Mouse (Mus musculus) MEL (cell line): ENCODE measurements at regions not wholly inside any gene's neighbourhood (a gene's known extent, or its start where the extent isn't known, plus 50 kb on each side); places are given as distances from the start of the nearest gene placed in this dataset.

Experiments
- CTCF ChIP-seq, 3 experiments: IDR thresholded peaks in 2 of 3; conservative IDR thresholded peaks in 1 of 3; 2 replicates each; pipeline ENCODE4 v1.5.1; 2011 to 2012; ENCODE audit warnings: low read length in 3 of 3, low read depth in 2 of 3, mild to moderate bottlenecking in 2 of 3, improper control_type of control experiment in 1 of 3, inconsistent platforms in 1 of 3, mixed read lengths in 1 of 3, moderate library complexity in 1 of 3; ENCODE audit not compliant: control insufficient read depth in 1 of 3, insufficient read depth in 1 of 3, poor library complexity in 1 of 3, severe bottlenecking in 1 of 3
- POLR2A ChIP-seq, 2 experiments: IDR thresholded peaks; 2 replicates each; pipeline ENCODE4 v1.6.1; 2011 to 2012; ENCODE audit warnings: low read length in 2 of 2, mild to moderate bottlenecking in 2 of 2, control low read depth in 1 of 2, improper control_type of control experiment in 1 of 2, low read depth in 1 of 2, moderate library complexity in 1 of 2; ENCODE audit not compliant: control insufficient read depth in 1 of 2, insufficient read depth in 1 of 2, poor library complexity in 1 of 2

DNA sequence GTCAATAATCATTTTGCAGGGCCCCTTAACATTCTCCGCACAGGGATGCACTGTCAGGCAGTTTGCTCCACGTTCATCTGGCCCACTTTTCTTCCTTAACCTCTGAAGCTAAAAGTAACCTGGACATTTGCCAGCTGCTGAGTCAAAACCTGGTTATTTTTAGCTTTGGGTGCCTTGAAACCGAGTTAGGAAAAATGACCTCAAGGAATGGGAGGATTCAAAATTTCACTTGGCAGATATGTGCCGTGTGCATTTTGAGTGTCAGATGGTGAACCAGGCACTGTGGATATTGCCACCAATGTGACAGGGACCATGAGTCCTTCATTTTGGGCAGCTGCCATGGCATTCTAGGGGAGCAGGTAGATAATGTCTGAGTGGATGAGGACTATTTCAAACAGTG is 387.8 kb downstream of the Slc4a3 start:
- TF ChIP-seq CTCF (IDR thresholded peaks at IDR 0.05 in 2 of 3, conservative IDR thresholded peaks at IDR 0.05 in 1 of 3; ENCODE audit: control insufficient read depth in 1 of 3, insufficient read depth in 1 of 3, low read depth in 2 of 3, low read length in 3 of 3, poor library complexity in 1 of 3, severe bottlenecking in 1 of 3) (no peak), POLR2A (IDR thresholded peaks at IDR 0.05; ENCODE audit: control insufficient read depth in 1 of 2, insufficient read depth in 1 of 2, low read depth in 1 of 2, low read length in 2 of 2, poor library complexity in 1 of 2) (no peak)
